Mouse (Mus musculus): ENCODE results near the gene Ifi203.
"Not testable (repeated sequence)": the region's sequence is repeated elsewhere in the genome, so short reads cannot be mapped to it uniquely, and the experiment has no call there.

Ifi203 gene

GRCm38 (mm10) chr1:173941924-173942779 is at the start of gene Ifi203, which contains the start of gene Mndal:
Gene Ifi203, minus strand, starts transcription at chr1:173942672.
Gene Mndal, minus strand, starts transcription at chr1:173942491.
- DNase-seq (ENCODE audit: low spot score in 2 of 2) = not testable (repeated sequence)

- DNase-seq (ENCODE audit: low spot score in 2 of 2) = not testable (repeated sequence)
These were observed 40.3 kb upstream of the Ifi203 start, which contains the start of gene Ifi202b for GRCm38 (mm10) chr1:173982694-173983305. Gene Ifi202b, minus strand, starts transcription at chr1:173982744.

- not testable (repeated sequence) for DNase-seq (ENCODE audit: low spot score in 2 of 2)
These were observed 38.6 kb upstream of the Ifi203 start for GRCm38 (mm10) chr1:173981038-173981437.

- no peak for DNase-seq (ENCODE audit: low spot score in 2 of 2)
These were observed 35.1 kb upstream of the Ifi203 start for GRCm38 (mm10) chr1:173977622-173978021.

GRCm38 (mm10) chr1:173973111-173973510 is 30.6 kb upstream of the Ifi203 start:
- DNase-seq (ENCODE audit: low spot score in 2 of 2) = no peak

- DNase-seq (ENCODE audit: low spot score in 2 of 2) = not testable (repeated sequence)
These were observed 19.0 kb upstream of the Ifi203 start for GRCm38 (mm10) chr1:173961491-173961890.

- DNase-seq (ENCODE audit: low spot score in 2 of 2) = not testable (repeated sequence)
These were observed 17.5 kb upstream of the Ifi203 start for GRCm38 (mm10) chr1:173959998-173960397.

GRCm38 (mm10) chr1:173955839-173956527 is 13.5 kb upstream of the Ifi203 start:
- not testable (repeated sequence) for DNase-seq (ENCODE audit: low spot score in 2 of 2)

- no peak for DNase-seq (ENCODE audit: low spot score in 2 of 2)
These were observed 12.8 kb upstream of the Ifi203 start for GRCm38 (mm10) chr1:173955071-173955796.

GRCm38 (mm10) chr1:173953563-173953962 is 11.1 kb upstream of the Ifi203 start:
- DNase-seq (ENCODE audit: low spot score in 2 of 2) = no peak

GRCm38 (mm10) chr1:173949044-173949443 is 6.6 kb upstream of the Ifi203 start:
- not testable (repeated sequence) for DNase-seq (ENCODE audit: low spot score in 2 of 2)

- DNase-seq (ENCODE audit: low spot score in 2 of 2) = not testable (repeated sequence)
These were observed 251 bp upstream of the Ifi203 start for GRCm38 (mm10) chr1:173942780-173943066.

- DNase-seq (ENCODE audit: low spot score in 2 of 2) = not testable (repeated sequence)
These were observed 950 bp downstream of the Ifi203 start for GRCm38 (mm10) chr1:173941522-173941921.

GRCm38 (mm10) chr1:173919279-173919678 is 23.2 kb downstream of the Ifi203 start:
- not testable (repeated sequence) for DNase-seq (ENCODE audit: low spot score in 2 of 2)

- no peak for DNase-seq (ENCODE audit: low spot score in 2 of 2)
These were observed 27.9 kb downstream of the Ifi203 start for GRCm38 (mm10) chr1:173914559-173914958.

- DNase-seq (ENCODE audit: low spot score in 2 of 2) = not testable (repeated sequence)
These were observed 29.1 kb downstream of the Ifi203 start for GRCm38 (mm10) chr1:173913256-173913791.

- not testable (repeated sequence) for DNase-seq (ENCODE audit: low spot score in 2 of 2)
These were observed 29.8 kb downstream of the Ifi203 start, which contains the start of gene Ifi211 for GRCm38 (mm10) chr1:173912548-173913255. Gene Ifi211, minus strand, starts transcription at chr1:173913046.

- DNase-seq (ENCODE audit: low spot score in 2 of 2) = no peak
These were observed 30.5 kb downstream of the Ifi203 start for GRCm38 (mm10) chr1:173911808-173912464.

- DNase-seq (ENCODE audit: low spot score in 2 of 2) = not testable (repeated sequence)
These were observed 34.1 kb downstream of the Ifi203 start for GRCm38 (mm10) chr1:173908390-173908789.

- not testable (repeated sequence) for DNase-seq (ENCODE audit: low spot score in 2 of 2)
These were observed 36.6 kb downstream of the Ifi203 start for GRCm38 (mm10) chr1:173905885-173906284.

All from spleen, postnatal 14 days (tissue).